ENCODE assay signal across 8 mouse cellular contexts in genomic region chr7:143002679-143003078, GRCm38 (mm10). TPM values are rescaled to one million over a fixed set of nuclear protein-coding genes. Genes with fewer than 3 reads are reported as not detected.
A peak's percentile ranks its signal among the peaks of the same experiment; 100 is the strongest.
DNase-seq lines count a peak whose midpoint lies in the region; TF ChIP-seq lines count a peak whose summit lies in the region.

No protein-coding gene starts in this region.

- H3K4me3 ChIP-seq in thymus, adult 2 months (ENCODE audit: control insufficient read depth, insufficient read depth, low read length) = no peak overlapping the region
- H3K4me3 ChIP-seq in liver, adult 2 months (ENCODE audit: insufficient read depth, low read depth, low read length) = no peak overlapping the region

- no peak overlapping the region for H3K9ac ChIP-seq in liver, adult 2 months (ENCODE audit: low read depth, low read length)

- WGBS in thymus, adult 2 months = 44% methylated on average over 3 of the region's 3 CpGs
- 54% methylated on average over 3 of the region's 3 CpGs for WGBS in liver, adult 2 months

- TF ChIP-seq CTCF in thymus, adult 2 months (IDR thresholded peaks at IDR 0.05; ENCODE audit: borderline replicate concordance, control insufficient read depth, extremely low read depth, insufficient read depth, low read length, poor library complexity) = peak; percentile 11; the same call in 1 of the 2 replicates
- peak; percentile 51 for TF ChIP-seq CTCF in liver, adult 2 months (IDR thresholded peaks at IDR 0.05; ENCODE audit: low read depth, low read length)

- peaks cover 38% of the 10 kb centered on the region for H3K4me1 ChIP-seq in thymus, adult 2 months (replicated peaks; ENCODE audit: control insufficient read depth, insufficient read depth, low read length)
- no peaks in the 10 kb centered on the region for H3K4me1 ChIP-seq in liver, adult 2 months (ENCODE audit: control insufficient read depth, insufficient read depth, low read length)

- no peaks in the 10 kb centered on the region for H3K36me3 ChIP-seq in thymus, adult 2 months (ENCODE audit: control insufficient read depth, insufficient read depth, low read length)
- no peaks in the 10 kb centered on the region for H3K36me3 ChIP-seq in liver, adult 2 months (ENCODE audit: control insufficient read depth, insufficient read depth, low read length)

- H3K27me3 ChIP-seq in thymus, adult 2 months (ENCODE audit: control insufficient read depth, insufficient read depth, low read length) = no peaks in the 10 kb centered on the region
- no peaks in the 10 kb centered on the region for H3K27me3 ChIP-seq in liver, adult 2 months (ENCODE audit: control insufficient read depth, insufficient read depth, low read length)

- H3K79me2 ChIP-seq in liver, adult 2 months (ENCODE audit: control insufficient read depth, insufficient read depth, low read length) = no peaks in the 10 kb centered on the region

- peak; percentile 46 for DNase-seq in embryo, embryonic 10 days (ENCODE audit: low spot score)
- DNase-seq in embryo, embryonic 9.5 days (ENCODE audit: extremely low spot score) = no peak
- DNase-seq in thymus, adult 2 months = peak; percentile 33
- DNase-seq in thymus, postnatal 36 days = no peak
- no peak for DNase-seq in liver, adult 2 months (ENCODE audit: extremely low read depth, low read depth, low spot score)
- DNase-seq in thymus, postnatal 25 days = peak; percentile 39
- DNase-seq in MN1 (ENCODE audit: low spot score) = no peak
- DNase-seq in left cerebral cortex, adult 11 months (ENCODE audit: low spot score) = no peak

- H3K27ac ChIP-seq in thymus, adult 2 months (ENCODE audit: control insufficient read depth, insufficient read depth, low read length) = no peak overlapping the region
- H3K27ac ChIP-seq in liver, adult 2 months (replicated peaks; ENCODE audit: insufficient read depth, low read depth, low read length) = no peak overlapping the region

- TF ChIP-seq POLR2A in thymus, adult 2 months (IDR thresholded peaks at IDR 0.05; ENCODE audit: control insufficient read depth, extremely low read depth, insufficient read depth, low read length, poor library complexity) = no peak
- no peak for TF ChIP-seq POLR2A in liver, adult 2 months (IDR thresholded peaks at IDR 0.05; ENCODE audit: extremely low read depth, insufficient read depth, low read length)

RNA-seq across cellular contexts. Expression of gene Tspan32, which starts 2.2 kb away (rescaled TPM):
- 78.8 and 92.3 TPM in 2 replicates for polyA plus RNA-seq in thymus, adult 2 months (2012; rRNA removed)
- 0.46 and 1.1 TPM in 2 replicates for total RNA-seq in liver, adult 2 months (2014; rRNA removed)
- polyA plus RNA-seq in liver, adult 2 months (2012; rRNA removed) = 0.56 and 1.0 TPM in 2 replicates

RNA-seq across cellular contexts. Expression of gene Ascl2, which starts 33.6 kb away (rescaled TPM):
- polyA plus RNA-seq in thymus, adult 2 months (2012; rRNA removed) = 1.1 and 1.5 TPM in 2 replicates
- total RNA-seq in liver, adult 2 months (2014; rRNA removed) = not detected in 2 replicates
- 0.11 TPM in 1 of 2 replicates, not detected in the other for polyA plus RNA-seq in liver, adult 2 months (2012; rRNA removed)

RNA-seq across cellular contexts. Expression of gene Cd81, which starts 49.9 kb away (rescaled TPM):
- 249 and 255 TPM in 2 replicates for polyA plus RNA-seq in thymus, adult 2 months (2012; rRNA removed)
- total RNA-seq in liver, adult 2 months (2014; rRNA removed) = 363 and 420 TPM in 2 replicates
- polyA plus RNA-seq in liver, adult 2 months (2012; rRNA removed) = 616 and 625 TPM in 2 replicates

Comparison
In these comparisons a context has a peak if more than half of its experiments do, and no peak if none do; other contexts are left out.
1. DNase-seq: peak in embryo, embryonic 10 days (single experiment), thymus, adult 2 months (single experiment) and thymus, postnatal 25 days (single experiment); none in embryo, embryonic 9.5 days (single experiment), thymus, postnatal 36 days (0 of 2), liver, adult 2 months (single experiment), MN1 (single experiment) and left cerebral cortex, adult 11 months (single experiment).
2. RNA of gene Tspan32, which starts 2.2 kb away (polyA plus RNA-seq): 78.8 to 92.3 TPM in thymus, adult 2 months; 0.56 to 1.0 TPM in liver, adult 2 months; every median in the first group is over 10 times any median in the second.